Mouse (Mus musculus) induced T-regulatory cell, adult 2 months (primary cell): Measurements from ENCODE around the gene Prl.
"Not testable (repeated sequence)": the region's sequence is repeated elsewhere in the genome, so short reads cannot be mapped to it uniquely, and the experiment has no call there.

Source experiments
- DNase-seq: peaks from one replicate; pipeline ENCODE4 v3.0.0-alpha.2; 2012; ENCODE audit warnings: low read depth

The Prl gene

DNA sequence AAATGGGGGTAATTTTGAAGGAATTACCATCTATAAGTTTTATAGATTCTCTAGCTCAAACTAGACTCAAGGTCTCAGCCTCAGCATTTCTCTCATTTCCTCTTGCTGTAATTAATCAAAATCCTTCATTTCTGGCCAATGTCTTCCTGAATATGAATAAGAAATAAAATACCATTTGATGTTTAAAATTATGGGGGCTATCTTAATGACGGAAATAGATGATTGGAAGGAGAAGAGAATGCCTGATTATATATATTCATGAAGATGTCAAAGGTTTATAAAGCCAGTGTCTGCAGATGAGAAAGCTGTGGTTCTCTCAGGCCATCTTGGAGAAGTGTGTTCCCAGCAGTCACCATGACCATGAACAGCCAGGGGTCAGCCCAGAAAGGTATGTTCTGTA lies at the start of gene Prl:
Gene Prl, plus strand, starts transcription at position 301 of the 400 bp plus-strand sequence.
- no peak for DNase-seq

DNA sequence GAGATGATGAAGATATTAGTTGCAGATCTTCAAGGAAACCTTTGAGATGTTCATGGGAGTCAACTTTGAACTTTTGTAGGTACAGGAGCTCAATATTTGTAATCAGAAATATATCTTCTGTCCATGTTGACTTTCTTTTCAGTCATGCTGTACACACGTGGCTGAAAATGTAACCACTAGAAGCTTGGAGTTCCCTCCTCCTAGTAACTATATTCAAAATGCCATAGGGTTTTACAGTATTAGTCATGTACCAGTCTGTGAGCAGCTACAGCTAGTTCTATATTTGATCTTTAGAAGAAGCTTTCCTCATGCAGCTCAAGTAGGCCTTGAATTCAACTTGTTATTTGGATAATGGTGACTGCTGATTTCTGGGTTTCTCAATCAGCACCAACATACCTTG lies 30.8 kb upstream of the Prl start:
- DNase-seq = no peak

DNA sequence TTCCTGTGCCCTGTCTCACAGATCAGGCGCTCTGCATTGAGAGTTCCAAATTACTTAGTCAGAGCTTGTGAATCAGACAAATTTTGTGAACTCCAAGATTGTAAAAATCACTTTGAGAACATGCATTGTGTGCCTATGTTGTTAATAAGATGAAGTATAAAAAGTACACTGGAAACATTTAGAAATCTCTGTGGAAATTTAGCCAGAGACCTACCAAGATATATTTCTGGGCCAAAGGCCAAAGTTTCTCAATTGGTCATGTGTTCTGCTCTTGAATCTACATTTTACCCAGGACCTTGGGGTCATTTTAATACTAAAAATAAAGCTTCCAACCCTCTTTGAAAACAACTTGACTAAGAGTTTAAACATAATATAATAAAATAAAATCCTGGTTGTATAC lies 30.0 kb upstream of the Prl start:
- no peak for DNase-seq

DNA sequence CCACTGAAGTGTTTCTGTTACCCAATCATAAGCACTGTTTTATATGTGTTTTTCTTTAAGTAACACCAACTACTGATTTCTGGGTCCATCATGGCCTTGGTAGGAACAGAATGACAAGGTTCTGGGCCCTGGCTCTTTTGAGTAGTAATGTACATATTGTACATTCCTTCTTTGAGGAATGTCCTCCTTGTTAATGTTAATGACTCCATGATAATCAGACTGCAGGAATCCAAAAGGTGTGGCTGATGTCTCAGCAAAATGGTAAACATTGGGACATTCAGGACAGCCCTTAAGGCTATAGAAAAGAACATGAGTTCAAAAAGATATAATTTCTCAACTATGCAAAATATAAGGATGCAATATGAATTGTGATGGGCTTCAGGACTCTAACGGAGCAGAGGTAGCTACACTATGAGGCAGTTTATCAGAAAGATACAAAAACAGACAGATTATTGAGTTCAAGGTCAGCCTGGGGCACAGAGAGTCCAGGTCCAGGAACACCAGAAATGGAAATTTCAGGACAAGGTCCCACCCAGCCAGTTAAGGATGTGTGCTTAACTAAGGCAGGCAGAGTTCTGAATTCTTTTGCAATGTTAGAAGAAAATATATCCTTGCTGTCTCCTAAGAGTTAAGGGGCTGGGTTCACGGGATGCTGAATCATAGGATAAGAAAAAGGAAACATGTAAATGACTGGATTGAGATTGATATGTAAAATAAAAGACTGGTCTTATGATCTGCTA lies 28.7 kb upstream of the Prl start:
- DNase-seq = no peak

DNA sequence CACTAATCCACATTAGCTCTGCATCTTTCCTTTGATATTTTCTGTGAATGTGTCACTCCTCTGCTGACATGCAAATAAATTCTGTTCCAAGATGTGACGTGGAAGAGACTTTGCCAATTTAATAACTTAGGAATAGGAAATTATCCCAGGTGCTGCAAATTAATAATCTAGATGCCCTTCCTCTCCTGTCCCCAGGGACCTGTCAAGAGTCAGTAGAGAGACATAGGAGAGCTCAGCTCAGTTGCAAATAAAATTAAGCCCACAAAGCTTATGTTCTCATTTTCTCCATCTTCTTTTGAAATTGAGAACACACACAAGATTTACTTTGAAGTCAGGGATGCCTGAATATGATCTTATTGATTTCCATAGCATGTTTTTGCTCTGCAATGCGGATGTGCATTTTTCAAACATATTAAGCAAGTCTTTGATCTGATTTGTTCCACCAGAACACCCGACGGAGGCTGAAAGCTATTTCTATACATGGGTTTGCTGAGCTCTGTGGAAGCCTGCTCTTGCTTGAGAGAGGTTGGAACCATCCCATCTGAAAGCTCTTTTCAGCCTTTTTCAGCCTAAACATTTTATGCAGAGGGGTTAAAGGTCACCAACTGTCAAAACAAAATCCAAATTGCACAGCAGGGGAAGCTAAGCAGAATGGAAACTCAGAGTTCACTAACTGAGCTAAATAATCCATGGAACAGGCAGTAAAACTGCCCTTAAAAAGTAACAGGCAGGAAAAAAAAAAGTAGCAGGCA lies 26.1 kb upstream of the Prl start:
- no peak for DNase-seq

DNA sequence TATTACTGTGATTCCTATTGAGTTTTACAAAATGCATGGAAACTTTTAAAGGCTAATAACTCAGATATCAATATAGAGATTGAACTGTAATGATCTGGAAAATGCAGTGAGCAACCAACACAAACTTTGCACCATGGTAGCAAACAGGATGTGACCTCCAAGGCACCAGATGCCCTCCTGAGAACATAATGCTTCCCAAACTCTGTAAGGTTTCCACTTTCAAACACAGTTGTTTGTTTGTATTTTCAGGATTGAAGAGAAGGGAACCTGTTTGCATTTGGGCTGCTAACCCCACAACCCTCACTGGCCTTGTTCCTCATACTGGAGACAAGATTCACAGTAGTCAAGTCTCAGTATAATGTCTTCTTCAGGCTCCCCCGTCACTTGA lies 25.5 kb upstream of the Prl start:
- no peak for DNase-seq

DNA sequence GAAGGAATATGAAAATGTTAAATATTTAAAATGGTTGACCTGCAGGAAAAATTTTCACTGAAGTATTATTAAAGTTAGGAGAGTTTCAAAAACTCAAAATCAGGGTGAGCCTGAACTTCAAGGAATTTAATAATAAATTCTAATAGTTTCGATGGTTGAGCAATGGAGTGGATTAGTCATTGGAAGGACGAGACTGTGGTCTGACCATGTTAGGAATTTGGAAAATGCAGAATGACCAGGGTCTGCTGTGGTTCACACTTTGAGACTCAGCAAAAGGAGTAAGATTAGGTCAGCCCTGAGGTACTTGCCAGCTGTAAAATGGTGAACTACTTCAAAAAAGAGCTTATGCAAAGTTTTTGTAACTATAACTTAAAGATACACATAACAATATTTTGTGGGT lies 24.4 kb upstream of the Prl start:
- no peak for DNase-seq

DNA sequence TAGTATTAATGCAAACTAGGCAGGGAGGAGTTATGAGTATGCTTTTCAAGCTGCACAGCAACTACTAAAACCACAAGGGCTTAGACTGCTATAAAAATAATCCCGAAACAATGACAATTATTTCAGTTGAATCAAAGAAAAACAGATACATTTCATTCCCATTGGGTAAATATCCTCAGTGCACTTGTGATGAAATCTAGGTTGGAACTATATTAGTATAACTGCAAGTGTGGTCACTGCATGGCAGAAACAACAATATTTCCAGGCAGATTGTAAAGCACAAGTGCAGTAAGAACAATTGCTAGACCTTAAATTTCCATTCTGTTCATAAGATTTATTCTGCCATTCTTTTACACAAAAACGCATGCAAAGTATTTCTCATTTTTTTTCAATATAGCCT lies 15.2 kb upstream of the Prl start:
- DNase-seq = no peak

DNA sequence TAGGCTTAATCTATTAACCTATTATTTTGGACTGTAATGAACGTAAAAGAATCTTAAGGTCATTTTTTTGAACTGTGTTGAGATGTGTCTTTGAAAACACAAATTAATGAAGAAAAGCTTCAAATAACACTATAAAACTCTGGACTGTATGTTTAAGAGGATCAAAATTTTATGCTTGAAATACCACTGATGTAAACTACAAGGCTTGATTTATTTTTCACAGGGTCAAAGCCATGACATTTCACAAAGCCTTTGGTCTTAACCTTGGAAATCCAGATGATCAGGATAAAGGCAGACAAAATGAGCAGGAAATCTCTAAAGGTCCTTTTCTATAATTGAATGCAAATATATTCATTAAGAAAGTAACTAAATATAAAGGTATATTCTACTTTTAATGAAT lies 14.0 kb upstream of the Prl start:
- DNase-seq = no peak

DNA sequence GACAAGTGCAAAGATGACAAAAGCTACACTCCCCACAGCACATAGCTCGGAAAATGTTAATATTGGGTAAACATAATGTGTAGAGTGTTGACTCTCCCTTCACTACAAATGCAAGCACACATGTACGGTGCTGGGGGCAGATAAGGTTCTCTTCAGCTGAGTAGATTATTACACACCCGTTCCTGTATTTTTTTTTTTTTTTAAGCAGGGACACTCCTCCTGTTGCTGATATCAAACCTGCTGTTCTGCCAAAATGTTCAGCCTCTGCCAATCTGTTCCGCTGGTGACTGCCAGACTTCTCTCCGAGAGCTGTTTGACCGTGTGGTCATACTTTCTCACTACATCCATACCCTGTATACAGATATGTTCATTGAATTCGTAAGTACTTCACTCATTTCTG lies 1.8 kb downstream of the Prl start:
- no peak for DNase-seq

DNA sequence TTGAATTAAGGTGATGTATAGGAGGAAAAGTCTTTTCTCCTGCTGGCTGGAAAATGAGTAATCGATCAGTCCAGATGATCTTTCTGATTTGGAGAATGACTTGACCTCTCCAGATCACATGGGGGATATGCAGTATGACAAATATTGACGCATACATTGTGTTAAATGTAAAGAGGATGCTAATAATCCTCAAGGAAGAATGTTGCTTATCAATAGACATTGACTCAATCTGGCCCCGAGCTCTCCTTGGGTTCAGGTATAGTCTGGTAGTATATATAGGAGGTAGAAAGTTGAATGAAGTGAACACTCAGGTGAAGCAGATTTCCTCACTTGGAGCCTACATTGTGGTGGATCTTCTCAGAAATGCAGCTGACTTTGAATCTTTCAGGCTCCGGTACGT lies 36.5 kb downstream of the Prl start, which contains the start of gene Prl3d1:
Gene Prl3d1, plus strand, starts transcription at position 301 of the 400 bp plus-strand sequence.
- not testable (repeated sequence) for DNase-seq
